8 mouse cellular contexts compared by ENCODE assay signal in the genomic region with DNA sequence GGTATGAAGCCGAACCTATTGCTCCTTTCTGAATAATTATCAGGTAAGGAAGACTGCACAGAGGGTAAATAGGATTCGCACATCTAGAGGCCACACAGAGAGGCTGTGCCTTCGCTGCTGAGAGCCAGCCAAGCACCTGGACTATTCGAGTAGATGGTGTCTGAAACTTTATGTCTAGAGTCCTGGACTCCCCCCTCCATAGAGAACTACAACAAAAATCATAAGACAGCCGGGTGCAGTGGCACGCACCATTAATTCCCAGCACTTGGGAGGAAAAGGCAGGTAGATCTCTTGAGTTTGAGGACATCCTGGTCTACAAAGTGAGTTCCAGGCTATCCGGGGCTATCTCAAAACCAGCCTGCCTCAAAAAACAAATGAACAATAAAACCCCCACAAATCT. TPM values are rescaled to one million over a fixed set of nuclear protein-coding genes. Genes with fewer than 3 reads are reported as not detected.
A peak's percentile ranks its signal among the peaks of the same experiment; 100 is the strongest.
DNase-seq lines count a peak whose midpoint lies in the region; ATAC-seq and TF ChIP-seq lines count a peak whose summit lies in the region.

No protein-coding gene starts in this region.

- TF ChIP-seq CTCF in bone marrow, adult 2 months (IDR thresholded peaks at IDR 0.05; ENCODE audit: control insufficient read depth, insufficient read depth, low read length), result no peak

- no peak for DNase-seq in heart, postnatal 14 days
- DNase-seq in midbrain, embryonic 14.5 days, result no peak
- DNase-seq in frontal cortex, postnatal 14 days (ENCODE audit: low spot score in 2 of 2), result no peak
- no peak for DNase-seq in embryo, embryonic 9.5 days (ENCODE audit: extremely low spot score)
- no peak for DNase-seq in thymus, adult 18-20 months

- no peaks in the 10 kb centered on the region for H3K9me3 ChIP-seq in heart, embryonic 16.5 days (replicated peaks; ENCODE audit: control insufficient read depth, low read length)
- no peaks in the 10 kb centered on the region for H3K9me3 ChIP-seq in hindbrain, embryonic 15.5 days
- H3K9me3 ChIP-seq in midbrain, embryonic 14.5 days (ENCODE audit: control insufficient read depth, low read length), result no peaks in the 10 kb centered on the region

- no peak for ATAC-seq in heart, embryonic 16.5 days (replicated peaks; ENCODE audit: extremely low read depth, insufficient read depth, low FRiP score)
- no peak for ATAC-seq in hindbrain, embryonic 15.5 days (ENCODE audit: low FRiP score, low read depth)
- ATAC-seq in midbrain, embryonic 14.5 days (ENCODE audit: low FRiP score, low TSS enrichment), result no peak

- H3K27ac ChIP-seq in heart, embryonic 16.5 days (ENCODE audit: low read length), result no peak overlapping the region
- H3K27ac ChIP-seq in bone marrow, adult 2 months (ENCODE audit: control insufficient read depth, insufficient read depth, low read depth, low read length, poor library complexity), result no peak overlapping the region
- H3K27ac ChIP-seq in hindbrain, embryonic 15.5 days (replicated peaks), result peak overlapping the region; percentile 90; the same call in 1 of the 2 replicates
- no peak overlapping the region for H3K27ac ChIP-seq in midbrain, embryonic 14.5 days (replicated peaks; ENCODE audit: low read depth, low read length)

- H3K36me3 ChIP-seq in heart, embryonic 16.5 days (ENCODE audit: control insufficient read depth, insufficient read depth), result peaks cover 25% of the 10 kb centered on the region
- H3K36me3 ChIP-seq in hindbrain, embryonic 15.5 days, result peaks cover 12% of the 10 kb centered on the region
- H3K36me3 ChIP-seq in midbrain, embryonic 14.5 days (ENCODE audit: control insufficient read depth, insufficient read depth, low read length), result peaks cover 9% of the 10 kb centered on the region

- TF ChIP-seq POLR2A in bone marrow, adult 2 months (IDR thresholded peaks at IDR 0.05; ENCODE audit: borderline replicate concordance, control insufficient read depth, low read depth, low read length), result no peak

- WGBS in heart, embryonic 16.5 days, result 80% methylated on average over 7 of the region's 7 CpGs
- 78% methylated on average over 7 of the region's 7 CpGs for WGBS in bone marrow, adult 2 months
- WGBS in hindbrain, embryonic 15.5 days, result 83% methylated on average over 7 of the region's 7 CpGs
- WGBS in midbrain, embryonic 14.5 days, result 80% methylated on average over 7 of the region's 7 CpGs

- H3K4me2 ChIP-seq in heart, embryonic 16.5 days (ENCODE audit: low read depth, low read length), result peak overlapping the region; percentile 93
- H3K4me2 ChIP-seq in hindbrain, embryonic 15.5 days, result peak overlapping the region; percentile 74
- H3K4me2 ChIP-seq in midbrain, embryonic 14.5 days (ENCODE audit: low read length), result peak overlapping the region; percentile 69

- H3K27me3 ChIP-seq in heart, embryonic 16.5 days (ENCODE audit: control insufficient read depth, insufficient read depth, low read length), result no peaks in the 10 kb centered on the region
- no peaks in the 10 kb centered on the region for H3K27me3 ChIP-seq in hindbrain, embryonic 15.5 days
- no peaks in the 10 kb centered on the region for H3K27me3 ChIP-seq in midbrain, embryonic 14.5 days (ENCODE audit: control insufficient read depth, insufficient read depth, low read length)

- peak overlapping the region; percentile 67 for H3K9ac ChIP-seq in heart, embryonic 16.5 days (ENCODE audit: low read length)
- H3K9ac ChIP-seq in hindbrain, embryonic 15.5 days, result peak overlapping the region; percentile 52
- H3K9ac ChIP-seq in midbrain, embryonic 14.5 days (replicated peaks; ENCODE audit: low read length), result peak overlapping the region; percentile 42

- H3K4me3 ChIP-seq in heart, embryonic 16.5 days (ENCODE audit: low read length), result peak overlapping the region; percentile 96
- peak overlapping the region; percentile 35 for H3K4me3 ChIP-seq in bone marrow, adult 2 months (replicated peaks; ENCODE audit: control insufficient read depth, low read depth, low read length)
- H3K4me3 ChIP-seq in hindbrain, embryonic 15.5 days, result peak overlapping the region; percentile 59
- H3K4me3 ChIP-seq in midbrain, embryonic 14.5 days (replicated peaks; ENCODE audit: low read depth, low read length), result peak overlapping the region; percentile 93

- intact Hi-C loops in heart, postnatal 14 days (cut with DNase I), result no loop called here

- H3K4me1 ChIP-seq in heart, embryonic 16.5 days (ENCODE audit: control insufficient read depth, insufficient read depth, low read length), result peaks cover 18% of the 10 kb centered on the region
- H3K4me1 ChIP-seq in bone marrow, adult 2 months (ENCODE audit: control insufficient read depth, insufficient read depth, low read length), result no peaks in the 10 kb centered on the region; the same call in 1 of the 2 replicates
- H3K4me1 ChIP-seq in hindbrain, embryonic 15.5 days (replicated peaks), result peaks cover 45% of the 10 kb centered on the region
- peaks cover 37% of the 10 kb centered on the region for H3K4me1 ChIP-seq in midbrain, embryonic 14.5 days (ENCODE audit: control insufficient read depth, insufficient read depth, low read length)

RNA-seq across cellular contexts. Expression of gene Zfp689, which starts 1.0 kb away (rescaled TPM):
- 3.6 and 4.3 TPM in 2 replicates for polyA plus RNA-seq in heart, embryonic 16.5 days (2015; fragmentation: Nextera tagmentation; extraction: Ambion mirVana)
- total RNA-seq in heart, postnatal 14 days (2021), result 1 to 10 TPM; 1.4 to 1.6 TPM
- polyA plus RNA-seq in bone marrow, adult 2 months (2011; ENCODE audit: insufficient read depth, insufficient read length, low replicate concordance, missing spikeins), result 2.0 and 3.1 TPM in 2 replicates
- 14.7 and 15.8 TPM in 2 replicates for polyA plus RNA-seq in hindbrain, embryonic 15.5 days (2015; fragmentation: Nextera tagmentation; extraction: Ambion mirVana)
- polyA plus RNA-seq in midbrain, embryonic 14.5 days (2014; fragmentation: Nextera tagmentation; extraction: Ambion mirVana), result 16.1 and 16.6 TPM in 2 replicates

RNA-seq across cellular contexts. Expression of gene Prr14, which starts 9.4 kb away (rescaled TPM):
- polyA plus RNA-seq in heart, embryonic 16.5 days (2015; fragmentation: Nextera tagmentation; extraction: Ambion mirVana), result 31.6 and 31.8 TPM in 2 replicates
- total RNA-seq in heart, postnatal 14 days (2021), result 10 to 100 TPM; 25.9 to 29.4 TPM
- 70.4 and 119 TPM in 2 replicates for polyA plus RNA-seq in bone marrow, adult 2 months (2011; ENCODE audit: insufficient read depth, insufficient read length, low replicate concordance, missing spikeins)
- 36.9 and 42.8 TPM in 2 replicates for polyA plus RNA-seq in hindbrain, embryonic 15.5 days (2015; fragmentation: Nextera tagmentation; extraction: Ambion mirVana)
- polyA plus RNA-seq in midbrain, embryonic 14.5 days (2014; fragmentation: Nextera tagmentation; extraction: Ambion mirVana), result 41.8 and 44.3 TPM in 2 replicates

RNA-seq across cellular contexts. Expression of gene Zfp688, which starts 28.1 kb away (rescaled TPM):
- 14.1 and 14.8 TPM in 2 replicates for polyA plus RNA-seq in heart, embryonic 16.5 days (2015; fragmentation: Nextera tagmentation; extraction: Ambion mirVana)
- 1 to 10 TPM; 3.2 to 3.4 TPM for total RNA-seq in heart, postnatal 14 days (2021)
- polyA plus RNA-seq in bone marrow, adult 2 months (2011; ENCODE audit: insufficient read depth, insufficient read length, low replicate concordance, missing spikeins), result 20.9 and 21.4 TPM in 2 replicates
- polyA plus RNA-seq in hindbrain, embryonic 15.5 days (2015; fragmentation: Nextera tagmentation; extraction: Ambion mirVana), result 26.8 and 28.0 TPM in 2 replicates
- 31.9 and 33.9 TPM in 2 replicates for polyA plus RNA-seq in midbrain, embryonic 14.5 days (2014; fragmentation: Nextera tagmentation; extraction: Ambion mirVana)

RNA-seq across cellular contexts. Expression of gene Fbrs, which starts 29.0 kb away (rescaled TPM):
- polyA plus RNA-seq in heart, embryonic 16.5 days (2015; fragmentation: Nextera tagmentation; extraction: Ambion mirVana), result 8.3 and 8.9 TPM in 2 replicates
- total RNA-seq in heart, postnatal 14 days (2021), result 10 to 100 TPM; 38.4 to 43.1 TPM
- 44.9 and 98.7 TPM in 2 replicates for polyA plus RNA-seq in bone marrow, adult 2 months (2011; ENCODE audit: insufficient read depth, insufficient read length, low replicate concordance, missing spikeins)
- polyA plus RNA-seq in hindbrain, embryonic 15.5 days (2015; fragmentation: Nextera tagmentation; extraction: Ambion mirVana), result 13.9 and 15.4 TPM in 2 replicates
- 14.9 and 17.8 TPM in 2 replicates for polyA plus RNA-seq in midbrain, embryonic 14.5 days (2014; fragmentation: Nextera tagmentation; extraction: Ambion mirVana)

RNA-seq across cellular contexts. Expression of gene Zfp764, which starts 43.3 kb away (rescaled TPM):
- 6.5 and 6.6 TPM in 2 replicates for polyA plus RNA-seq in heart, embryonic 16.5 days (2015; fragmentation: Nextera tagmentation; extraction: Ambion mirVana)
- total RNA-seq in heart, postnatal 14 days (2021), result 1 to 10 TPM; 3.4 to 4.1 TPM
- 2.1 and 2.5 TPM in 2 replicates for polyA plus RNA-seq in bone marrow, adult 2 months (2011; ENCODE audit: insufficient read depth, insufficient read length, low replicate concordance, missing spikeins)
- polyA plus RNA-seq in hindbrain, embryonic 15.5 days (2015; fragmentation: Nextera tagmentation; extraction: Ambion mirVana), result 4.8 and 4.9 TPM in 2 replicates
- polyA plus RNA-seq in midbrain, embryonic 14.5 days (2014; fragmentation: Nextera tagmentation; extraction: Ambion mirVana), result 4.6 and 5.7 TPM in 2 replicates

Comparison
In these comparisons a context has a peak if more than half of its experiments do, and no peak if none do; other contexts are left out.
1. H3K4me3 ChIP-seq: peak in every context shown above with its lines; median percentile 96 in heart, embryonic 16.5 days; 93 in midbrain, embryonic 14.5 days; 59 in hindbrain, embryonic 15.5 days; 35 in bone marrow, adult 2 months.